Mouse (Mus musculus) common myeloid progenitor, adult 5-6 weeks (primary cell): ENCODE measurements around the gene Psma4. TPM values are rescaled to one million over a fixed set of nuclear protein-coding genes. Genes with fewer than 3 reads are reported as not detected.

Source experiments
- ATAC-seq: replicated peaks from 2 replicates; pipeline ENCODE4 v1.8.0; 2016; ENCODE audit warnings: low read depth, mild to moderate bottlenecking, moderate TSS enrichment, inconsistent platforms; ENCODE audit not compliant: poor library complexity, severe bottlenecking
- total RNA-seq: library from RNA; stranded (forward); fragments of 200-1000, 187-1606 nt; gene quantifications from 2 replicates; pipeline ENCODE4 v1.2.3, GENCODE M21; 2017

The Psma4 gene
- total RNA-seq, 1 experiment from 2014 or later = 350 TPM

DNA sequence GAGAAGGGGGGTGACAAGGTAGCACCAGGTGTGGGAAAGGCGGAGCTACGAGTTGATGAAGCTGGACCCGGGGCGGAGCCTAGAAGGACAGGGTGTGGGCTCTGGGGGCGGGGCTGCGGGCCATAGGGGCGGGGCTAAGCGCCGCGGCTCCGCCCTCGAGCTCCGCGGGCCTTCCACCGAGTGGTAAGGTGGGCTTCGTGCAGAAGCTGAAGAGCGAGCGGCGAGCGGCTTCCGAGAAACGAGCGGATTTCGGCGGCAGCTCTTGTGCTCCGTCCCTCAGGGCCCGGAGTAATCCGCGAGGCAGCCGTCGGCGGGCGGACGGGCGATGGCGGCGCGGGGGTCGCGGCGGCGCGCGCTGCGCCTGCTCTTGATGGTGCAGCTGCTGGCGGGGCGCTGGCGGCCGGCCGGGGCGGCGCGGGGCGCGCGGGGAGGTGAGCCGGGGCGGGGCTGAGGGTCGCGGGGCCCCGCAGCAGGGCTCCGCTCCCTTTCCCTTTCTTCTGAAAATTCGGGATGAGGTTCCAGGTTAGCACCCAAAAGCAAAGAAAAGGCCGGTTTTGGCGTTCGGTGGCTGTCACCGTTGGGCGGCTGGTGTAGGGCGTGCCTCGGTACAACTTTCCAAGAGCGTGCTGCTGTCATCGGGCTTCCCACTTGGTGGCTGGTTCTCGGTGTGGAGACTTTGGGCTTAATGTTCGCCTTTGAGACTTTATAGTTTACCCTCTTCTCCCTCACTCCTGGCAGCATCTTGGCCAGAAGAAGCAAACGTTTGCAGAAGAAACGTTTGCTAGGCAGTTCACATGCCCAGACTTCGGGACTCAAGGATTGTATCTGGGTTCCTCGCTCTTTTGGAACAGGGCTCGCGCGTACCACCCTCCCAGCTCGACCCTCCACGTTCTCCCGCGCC lies 31.0 kb downstream of the Psma4 start:
- ATAC-seq = peak; percentile 62

DNA sequence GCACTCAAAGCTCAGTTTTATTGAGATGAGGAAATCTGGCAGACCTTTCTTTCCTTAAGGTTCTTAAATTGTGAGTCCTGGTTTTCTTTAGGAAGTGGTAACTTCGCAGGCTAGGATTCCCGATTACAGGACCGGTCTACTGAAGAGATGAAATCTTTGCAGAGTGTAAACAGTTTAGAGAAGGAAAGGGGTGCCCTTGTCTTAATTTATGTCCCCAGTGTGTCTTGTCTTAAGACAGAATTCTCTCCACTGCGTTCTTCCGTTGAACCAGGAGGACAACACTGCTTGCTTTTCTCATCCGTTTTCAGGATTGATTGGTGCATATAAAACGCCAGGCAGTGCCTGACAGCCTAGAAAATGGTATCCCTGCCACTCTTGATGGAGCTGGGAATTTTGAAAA lies 31.8 kb downstream of the Psma4 start:
- no peak for ATAC-seq

DNA sequence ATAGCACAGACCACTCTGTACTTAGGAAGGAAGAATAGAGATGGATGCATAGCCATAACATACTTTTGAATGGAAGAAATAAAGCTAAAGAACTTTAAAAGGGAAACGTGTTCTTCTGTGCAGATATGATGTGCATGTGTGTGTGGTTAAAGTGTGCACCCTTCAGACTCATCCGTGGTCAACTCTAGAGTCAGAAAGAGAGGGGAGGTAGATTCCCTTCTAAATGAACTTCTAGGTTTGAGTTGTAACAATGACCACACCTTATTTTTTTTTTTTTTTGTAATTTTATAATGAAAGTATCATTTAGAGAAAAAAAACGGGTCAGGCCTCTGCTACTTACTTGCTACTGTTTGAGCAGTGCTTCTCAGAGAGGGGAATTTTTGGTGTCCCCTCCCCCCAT lies 39.8 kb downstream of the Psma4 start:
- ATAC-seq = no peak

DNA sequence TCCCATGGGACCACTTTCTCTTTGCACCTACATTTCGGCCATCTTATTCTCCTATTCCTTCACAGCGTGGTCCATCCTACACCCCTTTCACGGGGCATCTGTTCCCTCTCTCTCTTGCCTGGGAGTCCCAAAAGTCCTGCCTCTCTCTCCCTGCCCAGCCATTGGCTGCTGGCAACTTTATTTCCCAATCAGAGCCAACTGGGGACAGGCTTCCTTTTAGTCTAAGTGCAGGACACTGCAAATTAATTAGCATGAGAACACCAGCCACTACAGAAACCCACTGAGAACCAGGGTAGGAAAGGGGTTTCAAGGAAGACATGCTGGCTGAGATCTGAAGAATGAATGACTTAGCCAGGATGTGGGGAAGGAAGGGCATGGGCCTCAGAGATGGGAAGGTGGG lies 43.8 kb downstream of the Psma4 start:
- no peak for ATAC-seq

DNA sequence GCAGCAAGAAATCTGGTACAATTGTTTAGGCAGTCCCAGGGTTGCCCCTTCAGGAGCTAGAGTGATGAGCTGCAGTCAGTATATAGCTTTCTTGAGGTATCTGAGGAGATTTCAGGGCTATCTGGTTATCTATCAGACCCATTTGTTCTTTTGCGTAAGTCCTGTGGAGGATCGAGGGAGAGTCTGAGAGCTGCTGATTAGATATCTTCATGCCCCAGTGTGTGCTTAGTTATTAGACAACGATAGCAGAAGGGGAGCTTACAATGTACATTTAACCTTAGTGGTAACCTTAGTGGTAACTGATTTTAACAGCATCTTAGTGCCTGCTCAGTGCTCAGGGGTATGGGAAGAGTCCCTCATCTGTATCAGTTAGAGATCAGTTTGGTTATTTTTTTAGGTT lies 45.1 kb downstream of the Psma4 start:
- ATAC-seq = 0 out of 2 replicates have a peak, but pooled peaks have one; percentile 18

DNA sequence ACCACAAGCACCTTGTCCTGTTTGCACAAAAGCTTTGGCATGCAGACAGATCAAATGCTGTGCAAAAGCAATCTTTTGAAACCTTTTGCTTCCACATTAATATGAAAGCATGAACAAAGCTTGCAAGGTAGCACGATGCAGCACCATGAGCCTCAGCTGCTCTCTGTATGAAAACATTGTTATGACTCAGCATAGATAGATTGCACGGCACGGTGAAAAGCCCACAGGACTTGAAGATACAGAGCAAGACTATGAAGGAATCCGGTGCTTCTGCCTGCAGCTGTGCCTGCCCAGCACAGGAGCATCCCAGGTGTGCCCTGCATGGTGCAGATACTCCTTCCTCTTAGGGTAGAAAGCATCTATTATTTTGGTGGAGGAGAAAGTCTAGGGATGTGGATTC lies 53.0 kb downstream of the Psma4 start:
- no peak for ATAC-seq

Other genes with a start within 250 kb of the Psma4 start
- gene Wdr61, start 216.3 kb upstream of the Psma4 start, total RNA-seq = 98.2 and 105 TPM in 2 replicates
- not detected in 2 replicates for gene Crabp1, start 186.0 kb upstream of the Psma4 start, total RNA-seq
- 36.8 and 60.5 TPM in 2 replicates for gene Ireb2, start 87.0 kb upstream of the Psma4 start, total RNA-seq
- 0.39 TPM in 1 of 2 replicates, not detected in the other for gene Hykk, start 33.5 kb upstream of the Psma4 start, total RNA-seq
- gene AY074887, start 208 bp downstream of the Psma4 start, total RNA-seq = 0.91 TPM in 1 of 2 replicates, not detected in the other
- not detected in 2 replicates for gene Chrna5, start 30.1 kb downstream of the Psma4 start, total RNA-seq
- gene Chrna3, start 75.8 kb downstream of the Psma4 start, total RNA-seq = not detected in 2 replicates
- not detected in 2 replicates for gene Chrnb4, start 98.0 kb downstream of the Psma4 start, total RNA-seq
- 49.5 and 59.2 TPM in 2 replicates for gene Ube2q2, start 198.1 kb downstream of the Psma4 start, total RNA-seq